Mouse (Mus musculus): ENCODE measurements around the gene Dppa4.
A peak's percentile ranks its signal among the peaks of the same experiment; 100 is the strongest.

Gene Dppa4

DNA sequence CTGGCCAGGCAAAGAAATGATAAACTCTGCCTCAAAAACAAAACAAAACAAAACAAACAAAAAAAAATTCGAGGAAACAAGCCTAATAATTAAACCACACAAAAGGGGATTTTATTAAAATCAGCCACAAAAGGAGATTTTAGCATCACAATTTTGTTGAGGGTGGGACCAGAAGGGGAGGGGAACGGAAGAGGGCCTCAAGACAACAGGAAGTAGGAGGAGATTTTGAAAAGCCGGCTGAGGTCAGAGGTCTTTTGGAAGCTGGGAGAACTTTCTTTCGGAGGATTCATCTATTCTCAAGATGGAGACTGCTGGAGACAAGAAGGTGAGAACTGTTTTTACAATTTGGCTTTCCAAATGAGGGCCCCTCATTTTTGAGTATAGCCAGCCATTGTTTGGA is at the start of gene Dppa4:
Dppa4 (plus strand) TSS at position 217 of the 400 bp plus-strand sequence.
- peak; percentile 93 for DNase-seq (ENCODE audit: low read depth, low spot score)

DNA sequence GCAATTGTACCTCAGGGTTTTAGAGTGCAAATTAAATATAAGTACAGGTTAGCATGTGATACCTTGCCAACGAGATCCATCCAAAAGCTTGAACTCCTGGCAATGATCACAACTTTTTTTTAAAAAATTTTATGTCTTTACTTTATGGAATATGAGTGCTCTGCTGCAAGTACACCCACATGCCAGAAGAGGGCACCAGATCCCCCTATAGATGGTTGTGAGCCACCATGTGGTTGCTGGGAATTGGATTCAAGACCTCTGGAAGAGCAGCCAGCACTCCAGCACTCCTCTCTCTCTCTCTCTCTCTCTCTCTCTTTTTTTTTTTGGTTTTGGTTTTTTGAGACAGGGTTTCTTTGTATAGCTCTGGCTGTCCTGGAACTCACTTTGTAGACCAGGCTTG is 48.5 kb upstream of the Dppa4 start:
- DNase-seq (ENCODE audit: low read depth, low spot score), result peak; percentile 64

DNA sequence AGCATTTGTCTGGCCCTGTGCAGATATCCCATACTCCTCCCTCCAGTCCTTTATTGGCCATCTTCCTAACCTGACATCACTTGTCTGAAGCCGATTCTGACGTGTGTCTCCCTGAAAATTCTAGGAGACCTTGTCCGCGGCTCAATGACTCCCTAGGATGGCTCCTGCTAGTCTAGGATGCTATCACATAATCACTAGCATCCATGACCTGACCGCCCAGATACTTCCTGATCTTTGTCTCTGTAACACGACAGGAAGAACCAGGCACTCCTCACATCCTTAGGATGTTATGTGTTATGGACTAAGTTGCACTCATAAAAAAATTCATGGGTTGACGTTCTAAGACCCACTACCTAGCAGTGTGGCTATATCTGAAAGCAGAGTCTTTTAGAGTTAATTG is 45.9 kb upstream of the Dppa4 start:
- DNase-seq (ENCODE audit: low read depth, low spot score), result no peak

DNA sequence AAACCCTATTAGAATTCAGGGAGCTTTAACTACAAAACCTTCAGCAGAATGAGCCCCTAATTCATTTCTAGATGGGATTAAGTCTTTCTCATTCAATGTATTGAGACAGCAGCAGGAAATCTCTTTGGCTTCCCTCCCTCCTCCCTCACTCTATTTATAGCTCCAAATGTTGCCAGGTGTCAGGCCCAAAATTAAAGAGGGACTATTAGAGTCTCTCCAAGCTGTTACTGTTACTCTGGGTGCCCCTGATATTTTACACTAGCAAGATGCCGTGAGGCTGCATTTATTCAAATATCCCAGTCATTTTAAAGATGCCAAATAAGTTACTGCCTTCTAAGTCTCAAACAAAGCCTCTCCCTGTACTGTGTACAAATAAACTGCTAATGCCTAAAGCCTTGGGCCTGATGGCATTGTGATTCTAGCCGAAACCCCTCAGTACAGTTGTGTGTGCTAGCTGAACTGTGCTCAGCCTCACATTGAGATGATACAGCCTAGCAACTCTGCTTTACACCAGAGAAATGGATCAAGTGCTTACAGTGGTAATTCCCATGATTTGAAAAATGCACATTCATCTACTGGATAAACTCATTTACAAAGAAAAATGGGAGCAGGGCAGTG is 36.4 kb upstream of the Dppa4 start:
- DNase-seq (ENCODE audit: low read depth, low spot score), result no peak

DNA sequence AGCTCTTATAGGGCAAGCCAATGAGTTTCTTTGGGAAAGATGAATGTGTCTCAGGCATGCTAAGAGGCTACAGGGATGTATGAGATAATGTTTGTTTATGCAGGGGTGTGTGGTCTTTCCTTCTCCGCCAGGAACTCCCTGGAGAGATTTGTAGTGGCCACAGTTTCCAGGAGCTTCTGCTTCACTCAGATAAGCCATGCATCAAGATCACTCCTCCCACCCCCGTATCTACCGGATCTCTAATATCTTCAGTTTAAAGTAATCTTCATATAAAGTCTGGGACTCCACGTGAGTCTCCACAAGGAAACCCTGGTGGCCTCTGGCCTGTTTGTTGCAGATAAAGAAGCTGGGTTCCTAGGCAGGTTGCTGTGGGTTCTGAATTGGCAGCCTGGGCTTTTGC is 30.7 kb upstream of the Dppa4 start:
- no peak for DNase-seq (ENCODE audit: low read depth, low spot score)

DNA sequence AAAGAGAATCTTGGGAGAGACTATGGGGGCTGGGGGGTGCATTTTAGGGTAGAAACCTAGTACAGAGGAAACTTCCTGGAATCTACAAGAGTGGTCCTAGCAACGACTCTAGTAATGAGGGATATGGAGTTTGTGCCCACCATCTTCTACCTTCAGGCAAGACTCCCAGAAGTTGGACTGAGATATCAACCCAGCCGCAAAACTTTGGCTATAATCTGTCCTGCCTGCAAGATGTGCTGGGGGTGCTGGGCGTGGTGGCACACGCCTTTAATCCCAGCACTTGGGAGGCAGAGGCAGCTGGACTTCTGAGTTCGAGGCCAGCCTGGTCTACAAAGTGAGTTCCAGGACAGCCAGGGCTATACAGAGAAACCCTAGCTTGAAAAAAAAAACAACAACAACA is 28.9 kb upstream of the Dppa4 start:
- no peak for DNase-seq (ENCODE audit: low read depth, low spot score)

DNA sequence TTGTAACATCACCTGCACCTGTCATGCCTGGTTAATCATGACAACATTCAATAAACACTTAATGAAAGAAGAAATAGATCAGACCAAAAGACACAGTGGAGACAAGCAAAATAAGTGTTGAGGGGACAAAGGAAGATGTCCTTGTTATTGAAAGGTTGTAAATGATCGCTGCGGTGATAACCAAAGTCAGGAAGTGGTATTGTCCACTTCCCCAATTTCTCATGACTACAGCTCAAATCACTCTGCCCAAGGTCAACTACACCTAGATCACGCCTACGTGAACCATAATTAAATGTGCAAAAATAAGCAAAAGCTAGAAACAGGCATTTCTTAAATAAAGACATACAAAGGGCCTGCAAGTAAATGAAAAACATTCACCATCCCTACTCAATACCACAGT is 24.0 kb upstream of the Dppa4 start:
- no peak for DNase-seq (ENCODE audit: low read depth, low spot score)

DNA sequence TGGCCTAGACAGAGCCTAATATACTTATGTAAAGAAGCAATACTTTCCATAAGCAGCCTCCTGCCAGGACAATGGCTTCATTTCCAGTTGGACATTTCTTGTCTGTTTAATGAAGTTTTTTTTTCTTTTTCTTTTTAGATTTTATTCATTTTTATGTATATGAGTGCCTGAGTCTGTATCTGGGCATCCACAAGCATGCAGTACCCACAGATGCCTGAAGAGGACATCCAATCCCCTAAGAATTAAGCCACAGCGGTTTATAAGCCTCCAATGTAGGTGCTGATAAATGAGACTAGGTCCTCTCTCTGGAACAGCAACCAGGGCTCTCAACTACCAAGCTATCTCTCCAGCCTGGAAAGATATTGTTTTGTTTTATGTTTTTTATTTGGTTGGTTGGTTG is 20.6 kb upstream of the Dppa4 start:
- DNase-seq (ENCODE audit: low read depth, low spot score), result peak; percentile 44

DNA sequence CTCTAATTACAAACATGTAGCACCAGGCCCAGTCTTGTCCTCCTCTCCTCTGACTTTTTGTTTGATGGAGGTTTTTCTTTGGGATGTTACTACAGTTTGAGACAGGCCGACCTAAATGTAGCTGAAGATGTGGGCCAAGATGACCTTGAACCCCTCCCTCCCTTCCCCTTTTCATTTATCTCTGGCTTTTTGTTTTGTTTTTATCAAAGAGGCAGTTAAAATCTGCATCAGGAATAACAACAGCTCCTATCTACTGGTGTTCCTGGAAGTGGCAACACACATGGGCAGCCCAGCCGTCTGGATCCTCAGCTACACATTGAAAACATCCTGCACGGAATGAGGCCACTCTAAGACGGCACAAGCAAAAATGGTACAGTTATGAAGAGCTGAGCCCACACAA is 17.7 kb upstream of the Dppa4 start:
- no peak for DNase-seq (ENCODE audit: low read depth, low spot score)

DNA sequence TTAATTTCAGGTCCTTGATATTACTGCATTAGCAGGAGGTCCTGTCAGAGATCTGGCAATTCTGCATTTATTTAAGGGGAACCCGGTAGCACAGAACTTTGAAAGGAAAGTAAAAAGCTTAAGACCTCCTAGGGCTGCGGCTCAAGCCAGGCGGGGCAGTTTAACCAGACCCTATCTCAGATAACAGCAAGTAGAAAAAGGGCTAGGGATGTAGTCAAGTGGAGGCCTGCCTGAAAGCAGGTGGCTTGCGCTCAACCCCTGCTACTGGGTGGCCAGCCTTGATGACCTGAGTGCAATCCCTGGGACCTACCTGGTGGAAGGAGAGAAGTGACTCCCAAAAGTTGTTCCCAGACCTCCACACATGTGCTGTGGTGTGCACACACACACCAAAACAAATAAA is 6.6 kb upstream of the Dppa4 start:
- DNase-seq (ENCODE audit: low read depth, low spot score), result no peak

DNA sequence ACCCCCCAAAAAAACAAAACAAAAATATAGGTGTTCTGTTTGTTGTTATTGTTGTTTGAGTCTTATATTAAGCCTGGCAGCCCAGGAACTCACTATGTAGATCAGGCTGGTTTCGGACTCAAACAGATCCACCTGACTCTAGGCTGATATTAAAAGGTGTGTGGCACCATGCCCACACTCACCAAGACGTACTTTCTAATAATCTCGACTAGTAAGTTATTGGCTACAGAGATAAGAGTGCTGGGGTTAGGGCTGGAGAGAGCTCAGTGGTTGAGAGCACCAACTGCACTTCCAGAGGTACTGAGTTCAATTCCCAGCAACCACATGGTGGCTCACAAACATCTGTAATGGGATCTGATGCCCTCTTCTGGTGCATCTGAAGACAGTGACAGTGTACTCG is 2.6 kb upstream of the Dppa4 start:
- DNase-seq (ENCODE audit: low read depth, low spot score), result no peak

DNA sequence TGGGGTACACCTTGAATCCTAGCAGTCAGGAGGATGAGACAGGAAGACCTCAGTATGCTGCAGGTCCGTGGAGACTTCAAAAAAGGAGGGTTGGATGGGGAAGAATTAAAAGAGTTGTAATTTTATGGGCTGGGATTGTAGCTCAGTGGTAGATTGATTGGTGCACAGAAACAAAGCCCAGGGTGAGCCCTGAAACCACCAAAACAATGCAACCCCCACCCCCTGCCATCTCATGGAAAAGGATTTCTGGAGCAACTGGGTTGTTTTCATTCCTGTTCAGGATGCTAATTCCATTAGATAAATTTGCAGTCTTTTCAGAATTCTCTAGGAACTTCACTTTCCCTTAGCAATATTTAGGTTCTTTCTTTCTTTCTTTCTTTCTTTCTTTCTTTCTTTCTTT is 732 bp upstream of the Dppa4 start:
- peak; percentile 92 for DNase-seq (ENCODE audit: low read depth, low spot score)

DNA sequence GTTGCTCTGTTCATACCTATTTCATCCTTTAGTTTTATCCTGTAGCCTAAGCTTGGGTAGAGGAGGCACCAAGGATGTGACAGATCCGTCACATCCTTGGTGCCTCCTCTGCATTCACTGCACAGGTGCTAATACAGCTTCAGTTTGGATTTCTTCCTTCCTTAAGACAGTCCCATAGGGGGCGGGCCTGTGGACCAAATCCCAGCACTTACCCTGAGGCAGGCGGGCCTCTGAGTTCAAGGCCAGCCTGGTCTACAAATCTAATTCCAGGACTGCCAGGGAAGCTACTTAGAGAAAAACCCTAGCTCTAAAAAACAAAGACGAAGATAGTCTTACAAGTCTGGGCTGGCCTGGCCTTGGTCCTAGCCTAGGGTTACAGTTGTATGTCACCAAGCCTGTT is 2.0 kb downstream of the Dppa4 start:
- DNase-seq (ENCODE audit: low read depth, low spot score), result peak; percentile 50

DNA sequence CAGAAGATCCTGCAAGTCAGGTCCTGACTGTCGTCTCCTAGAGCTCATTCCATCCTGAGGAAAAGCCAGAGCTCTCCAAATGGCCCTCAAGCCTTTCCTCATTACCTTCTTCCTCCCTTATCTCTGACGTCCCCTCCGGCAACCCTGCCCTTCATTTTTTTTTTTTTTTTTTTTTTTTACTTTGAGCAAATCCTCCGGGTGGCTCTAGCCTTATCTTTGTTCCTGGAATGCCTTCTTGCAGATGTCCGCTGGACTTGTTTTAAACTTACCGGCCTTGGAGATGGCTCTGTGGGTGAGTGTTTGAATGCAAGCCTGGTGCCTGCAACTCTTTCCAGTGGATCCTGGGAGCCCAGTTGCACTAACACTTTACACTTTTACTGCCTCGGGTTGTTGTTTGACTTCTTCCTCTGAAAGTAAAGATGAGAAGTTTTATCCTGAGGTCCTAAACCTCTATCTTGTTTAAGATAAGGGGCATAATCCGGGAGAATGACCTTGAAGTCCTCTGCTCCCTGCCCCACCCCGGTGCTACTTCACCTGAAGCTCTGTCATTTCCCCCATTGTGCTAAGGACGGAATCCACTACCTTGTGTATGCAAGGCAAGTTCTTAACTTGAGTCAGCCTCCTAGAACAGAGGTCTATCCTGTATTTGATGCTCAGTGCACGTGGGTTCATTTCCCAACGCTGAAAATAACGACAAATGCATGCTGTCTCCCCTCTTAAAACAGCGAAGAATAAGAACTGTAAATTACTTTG is 14.0 kb downstream of the Dppa4 start:
- DNase-seq (ENCODE audit: low read depth, low spot score), result no peak

DNA sequence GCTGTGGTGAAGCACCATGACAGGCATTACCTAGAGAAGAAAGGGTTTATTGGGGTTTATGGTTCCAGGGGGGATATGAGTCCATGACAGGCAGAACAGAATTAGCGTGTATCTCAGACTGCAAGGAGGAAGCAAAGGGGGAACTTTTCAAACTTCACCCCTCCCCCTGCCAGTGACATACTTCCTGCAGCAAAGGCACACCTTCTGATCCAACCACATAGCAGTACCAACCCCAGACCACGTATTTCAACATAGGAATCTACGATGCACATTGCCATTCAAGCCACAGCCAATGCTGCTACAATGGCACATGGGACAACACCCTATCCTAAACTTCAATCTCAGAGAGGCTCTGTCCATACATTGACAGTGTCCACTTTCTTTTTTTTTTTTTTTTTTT is 16.4 kb downstream of the Dppa4 start:
- DNase-seq (ENCODE audit: low read depth, low spot score), result no peak

DNA sequence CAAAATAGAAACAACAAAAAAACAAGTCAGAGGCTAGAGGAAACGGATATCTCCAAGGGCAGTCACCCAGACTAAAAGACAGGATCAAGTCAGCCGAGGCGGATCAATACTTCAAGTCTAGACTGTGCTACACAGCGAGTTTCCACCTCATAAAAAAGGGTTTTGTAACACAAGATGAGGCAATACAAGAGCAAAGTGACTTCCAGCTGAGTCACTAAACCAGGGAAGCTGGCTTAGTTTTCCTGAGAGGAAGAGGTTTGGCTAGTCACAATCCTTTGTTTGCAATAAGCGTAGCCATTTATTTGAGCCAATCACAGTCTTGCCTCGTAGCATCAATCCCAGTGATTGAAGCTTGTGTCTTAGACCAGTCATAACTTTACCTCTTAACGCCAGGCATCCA is 20.0 kb downstream of the Dppa4 start, which contains the start of gene Dppa2:
Dppa2 (plus strand) TSS at position 400 of the 400 bp plus-strand sequence.
- peak; percentile 98 for DNase-seq (ENCODE audit: low read depth, low spot score)

DNA sequence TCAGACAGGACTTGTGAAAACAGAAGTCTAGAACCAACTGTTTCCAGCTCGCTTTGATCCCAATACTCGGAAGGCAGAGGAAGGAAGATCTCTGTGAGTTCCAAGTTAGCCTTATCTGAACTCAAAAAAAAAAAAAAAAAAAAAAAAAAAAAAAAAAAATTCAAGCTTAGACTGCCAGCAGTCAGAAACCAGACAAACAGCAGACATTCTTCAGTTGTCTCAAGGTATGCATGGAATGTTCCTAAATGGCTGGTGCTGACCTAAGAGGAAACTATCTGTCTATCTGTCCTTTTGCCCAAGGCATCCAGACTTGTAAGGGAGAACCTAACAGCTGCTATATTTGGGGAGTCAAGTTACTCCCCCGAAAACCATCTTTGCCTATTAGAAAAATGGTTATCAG is 20.4 kb downstream of the Dppa4 start:
- peak; percentile 79 for DNase-seq (ENCODE audit: low read depth, low spot score)

DNA sequence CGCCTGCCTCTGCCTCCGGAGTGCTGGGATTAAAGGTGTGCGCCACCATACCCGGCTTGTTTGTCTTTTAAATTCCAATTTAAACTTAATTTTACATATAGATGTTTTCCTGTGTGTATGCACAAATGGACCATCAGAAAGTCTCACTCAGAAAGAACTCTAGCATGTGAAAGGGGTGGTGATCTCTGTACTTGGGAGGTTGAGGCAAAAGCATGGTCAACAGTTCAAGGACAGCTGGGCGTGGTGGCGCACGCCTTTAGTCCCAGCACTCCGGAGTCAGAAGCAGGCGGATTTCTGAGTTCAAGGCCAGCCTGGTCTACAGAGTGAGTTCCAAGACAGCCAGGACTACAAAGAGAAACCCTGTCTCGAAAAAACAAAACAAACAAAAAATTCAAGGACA is 25.4 kb downstream of the Dppa4 start:
- DNase-seq (ENCODE audit: low read depth, low spot score), result peak; percentile 97

DNA sequence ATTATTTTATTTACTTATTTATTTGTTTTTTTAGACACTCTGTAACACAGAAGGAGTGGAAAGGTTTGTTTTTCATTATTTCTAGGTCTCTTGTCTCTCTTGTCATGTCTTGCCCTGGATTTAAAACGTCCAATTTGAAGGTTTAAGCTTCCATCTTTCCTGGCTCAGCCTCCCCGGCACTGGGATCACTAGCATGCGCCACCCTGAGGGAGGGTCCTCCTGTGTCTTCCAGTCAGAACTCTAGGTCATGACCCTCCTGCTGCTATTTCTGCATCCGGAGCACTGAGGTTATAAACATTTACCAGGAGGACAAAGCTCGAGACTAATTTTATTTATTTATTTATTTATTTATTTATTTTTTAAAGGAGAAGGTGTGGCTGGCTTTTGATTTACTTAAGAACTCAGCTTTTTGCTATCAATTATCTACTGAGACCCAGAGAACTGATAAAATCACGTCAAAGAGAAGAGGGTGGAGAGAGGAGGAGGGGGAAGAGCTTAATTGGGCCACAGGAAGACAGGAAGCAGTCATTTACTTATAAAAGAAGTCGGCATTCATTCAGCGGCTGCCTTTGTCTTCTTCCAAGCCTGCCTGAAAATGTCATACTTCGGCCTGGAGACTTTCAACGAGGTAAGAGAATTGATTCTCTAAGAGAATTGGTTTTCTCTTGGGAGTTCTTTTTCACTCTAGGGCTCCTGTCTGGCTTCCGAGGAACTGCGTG is 26.5 kb downstream of the Dppa4 start:
- peak; percentile 96 for DNase-seq (ENCODE audit: low read depth, low spot score)

DNA sequence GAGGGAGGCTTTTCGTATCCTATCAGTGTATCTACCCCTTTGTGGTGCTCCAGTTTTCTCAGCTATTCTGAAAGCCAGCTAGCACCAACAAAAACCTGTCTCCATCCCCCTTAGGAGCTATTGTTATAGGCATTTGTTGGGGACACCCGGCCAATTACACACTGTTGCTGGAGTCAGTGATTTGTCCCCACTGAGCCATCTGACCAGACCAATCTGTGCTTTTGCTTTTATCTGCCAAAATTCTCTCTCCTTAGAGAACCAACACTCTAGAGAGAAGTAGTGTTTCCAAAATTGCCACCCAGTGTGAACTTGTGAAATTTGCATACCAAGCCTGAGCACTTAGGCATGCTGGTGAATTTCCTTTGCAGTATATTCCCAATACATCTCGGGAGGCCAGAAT is 31.8 kb downstream of the Dppa4 start:
- DNase-seq (ENCODE audit: low read depth, low spot score), result no peak

DNA sequence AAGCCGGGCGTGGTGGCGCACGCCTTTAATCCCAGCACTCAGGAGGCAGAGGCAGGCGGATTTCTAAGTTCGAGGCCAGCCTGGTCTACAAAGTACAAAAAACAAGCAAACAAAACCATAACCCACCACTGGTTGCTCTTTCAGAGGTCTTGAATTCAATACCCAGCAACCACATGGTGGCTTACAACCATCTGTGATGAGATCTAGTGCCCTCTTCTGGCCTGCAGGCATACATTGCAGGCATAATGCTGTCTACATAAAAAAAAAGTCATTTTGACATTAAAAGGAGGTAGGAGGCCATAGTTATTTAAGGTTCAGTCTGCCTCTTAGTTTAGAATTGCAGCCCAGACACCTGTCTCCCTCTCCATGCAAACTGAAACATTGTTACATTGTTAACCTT is 37.2 kb downstream of the Dppa4 start:
- DNase-seq (ENCODE audit: low read depth, low spot score), result peak; percentile 82

DNA sequence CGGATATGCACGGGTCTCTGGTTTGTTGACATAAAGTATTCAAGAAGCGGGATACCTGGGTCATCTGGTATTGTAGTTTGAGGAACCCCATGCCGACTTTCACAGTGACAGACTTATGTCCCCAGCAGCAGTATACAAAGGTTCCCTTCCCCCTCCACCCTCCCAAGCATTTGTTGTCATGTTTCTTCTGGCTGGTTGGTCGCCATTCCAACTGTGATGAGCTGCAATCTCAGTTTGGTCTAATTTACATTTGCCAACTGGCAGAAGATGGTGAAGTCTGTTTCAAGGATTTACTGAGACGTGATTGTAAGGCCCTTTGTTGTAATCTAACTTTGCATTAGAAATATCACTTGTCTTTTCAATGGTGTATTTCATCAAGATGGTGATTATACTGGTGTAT is 39.6 kb downstream of the Dppa4 start:
- DNase-seq (ENCODE audit: low read depth, low spot score), result no peak

Data from R1 (cell line).